Mouse (Mus musculus) thymus, postnatal 36 days (tissue): ENCODE data around the gene Ccdc12.

Experiments
- DNase-seq, 2 experiments: peaks; one replicate each; pipeline ENCODE4 v3.0.0; 2022; ENCODE audit warnings: mixed read lengths in 2 of 2

Gene Ccdc12

DNA sequence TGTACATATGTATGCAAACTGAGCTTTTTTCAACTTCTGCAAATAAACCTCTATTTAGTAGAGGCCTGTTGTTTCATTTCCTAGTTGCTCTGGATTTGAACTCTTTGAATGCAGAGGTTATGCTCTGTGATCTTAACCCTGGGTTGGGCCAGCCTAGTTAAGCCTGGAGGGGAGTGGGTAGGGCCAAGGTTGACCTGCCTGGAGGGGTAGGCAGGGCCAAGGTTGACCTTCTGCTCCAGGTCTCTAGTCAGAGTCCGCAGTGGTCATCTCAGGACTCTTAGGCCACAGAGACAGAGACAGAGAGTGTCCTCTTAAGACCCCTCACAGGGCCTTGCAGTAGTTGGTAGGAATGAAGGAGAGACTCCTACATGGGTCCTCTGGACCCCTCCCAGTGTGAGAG is 55.2 kb downstream of the Ccdc12 start:
- DNase-seq = no peak

GRCm38 (mm10) chr9:110711996-110712395 is 55.7 kb downstream of the Ccdc12 start:
- no peak for DNase-seq

DNA sequence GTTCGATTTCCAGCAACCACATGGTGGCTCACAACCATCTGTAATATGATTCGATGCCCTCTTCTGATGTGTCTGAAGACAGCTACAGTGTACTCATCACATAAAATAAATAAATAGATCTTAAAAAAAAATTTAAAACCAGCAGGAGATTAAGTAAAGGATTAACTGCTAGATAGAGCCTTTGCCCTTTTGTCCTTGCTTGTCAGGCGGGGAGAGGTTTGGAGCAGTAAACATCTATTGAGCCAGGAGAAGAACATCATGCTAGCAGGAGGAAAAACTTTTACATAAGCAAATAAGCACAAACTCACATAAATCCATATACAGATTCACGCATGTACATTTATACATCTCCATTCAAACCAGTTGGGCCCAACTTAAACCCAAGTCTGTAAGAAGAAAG is 56.2 kb downstream of the Ccdc12 start:
- DNase-seq = no peak

GRCm38 (mm10) chr9:110713389-110713788 is 57.1 kb downstream of the Ccdc12 start:
- DNase-seq = no peak

- no peak for DNase-seq
These were observed 59.1 kb downstream of the Ccdc12 start for GRCm38 (mm10) chr9:110715426-110715825.

DNA sequence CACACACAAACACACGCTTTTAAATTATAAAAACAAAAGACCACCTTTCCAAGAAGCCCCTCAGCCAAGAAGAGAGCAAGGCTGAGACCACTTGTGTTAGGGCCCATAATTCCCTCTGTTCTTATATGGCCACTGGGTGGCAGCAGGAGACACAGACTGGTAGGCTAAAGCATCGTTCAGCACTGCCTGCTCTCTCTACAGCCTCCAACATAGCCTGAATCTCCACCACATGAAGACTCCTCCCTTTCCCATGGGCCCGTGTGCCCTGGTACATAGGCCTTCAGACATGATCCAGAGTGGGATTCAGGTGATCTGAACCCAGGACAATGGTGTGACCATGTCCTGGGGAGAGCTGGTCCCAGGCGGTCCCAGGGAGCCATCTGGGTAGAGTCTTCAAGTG is 60.5 kb downstream of the Ccdc12 start:
- DNase-seq = peak; percentile 39

DNA sequence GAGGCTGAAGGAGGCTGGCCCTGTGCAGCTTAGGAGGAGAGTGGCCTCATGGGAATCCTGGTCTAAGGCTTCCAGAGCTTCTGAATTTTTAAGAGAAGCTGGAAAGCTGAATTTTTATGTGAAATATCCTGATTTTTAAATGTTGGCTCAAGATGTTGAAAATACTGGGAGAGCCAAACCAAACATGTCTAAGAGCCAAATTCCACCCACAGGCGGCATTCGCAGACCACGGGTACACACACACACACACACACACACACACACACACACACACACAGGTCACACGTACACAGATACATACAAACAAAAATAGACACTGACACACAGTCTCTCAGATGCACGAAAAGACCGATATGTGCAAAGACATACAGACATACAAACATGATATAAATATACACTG is 61.8 kb downstream of the Ccdc12 start:
- no peak for DNase-seq

GRCm38 (mm10) chr9:110718810-110719209 is 62.5 kb downstream of the Ccdc12 start:
- no peak for DNase-seq

- DNase-seq = no peak
These were observed 63.7 kb downstream of the Ccdc12 start for GRCm38 (mm10) chr9:110719977-110720376.

DNA sequence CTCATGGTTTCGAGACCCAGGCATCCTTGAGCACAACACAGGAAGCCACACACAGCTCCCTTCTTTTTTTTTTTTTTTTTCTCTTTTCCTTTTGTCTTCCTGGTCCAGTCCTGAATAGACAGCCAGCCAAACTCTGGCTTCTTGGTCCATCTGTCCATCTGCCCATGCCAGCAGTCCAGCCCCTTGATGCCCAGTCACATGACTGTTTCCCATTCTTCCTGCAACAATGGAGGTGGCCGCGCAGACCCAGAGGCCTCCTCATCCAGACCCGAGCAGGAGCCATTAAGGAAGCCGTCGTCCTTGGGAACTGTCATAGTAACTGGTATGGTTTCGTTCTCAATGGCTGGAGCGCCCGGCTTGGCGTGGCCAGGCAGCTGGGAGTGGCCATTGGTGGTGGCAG is 65.8 kb downstream of the Ccdc12 start:
- no peak for DNase-seq

DNA sequence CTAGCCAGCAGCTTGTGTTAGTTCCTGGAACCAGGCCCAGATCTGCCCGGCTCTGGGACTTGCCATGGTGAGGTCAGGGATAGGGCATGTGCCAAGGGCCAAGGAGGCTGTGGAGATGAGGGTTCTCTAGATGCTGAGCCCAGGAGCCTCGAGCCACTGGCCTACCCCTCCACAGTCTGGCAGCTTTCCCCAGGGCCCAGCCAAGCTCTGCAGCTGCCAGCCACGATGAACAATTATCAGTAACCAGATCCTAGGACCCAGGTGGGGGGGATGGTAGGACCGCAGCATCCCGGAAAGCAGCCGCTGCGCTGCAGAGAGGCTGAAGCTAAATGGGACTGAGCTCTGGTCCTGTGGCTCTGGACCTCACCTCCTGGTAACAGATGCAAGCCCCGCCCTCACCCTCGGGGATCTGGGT is 69.4 kb downstream of the Ccdc12 start:
- no peak for DNase-seq

- peak; percentile 38 to 51 for DNase-seq
These were observed 70.6 kb downstream of the Ccdc12 start for GRCm38 (mm10) chr9:110726867-110727266.

DNA sequence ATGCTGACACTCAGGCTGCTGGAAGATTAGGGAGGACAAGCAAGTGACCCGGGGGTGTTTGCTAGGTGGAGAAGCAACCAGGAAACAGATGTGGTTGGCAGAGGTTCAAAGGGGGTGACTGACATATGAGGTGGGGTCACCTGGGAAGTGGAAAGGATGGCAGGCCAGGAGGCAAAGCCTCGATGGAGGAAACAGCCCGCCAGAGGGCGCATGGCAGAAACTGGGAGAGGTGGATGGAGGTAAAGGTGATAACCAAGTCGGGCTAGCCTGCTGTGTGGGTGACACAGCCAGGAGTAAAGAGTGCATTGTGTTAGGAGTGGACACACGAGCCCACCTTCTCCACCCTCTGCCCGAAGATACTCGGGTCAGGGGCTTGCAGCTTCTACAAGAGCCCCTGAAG is 73.5 kb downstream of the Ccdc12 start:
- DNase-seq = peak; percentile 67 to 70

DNA sequence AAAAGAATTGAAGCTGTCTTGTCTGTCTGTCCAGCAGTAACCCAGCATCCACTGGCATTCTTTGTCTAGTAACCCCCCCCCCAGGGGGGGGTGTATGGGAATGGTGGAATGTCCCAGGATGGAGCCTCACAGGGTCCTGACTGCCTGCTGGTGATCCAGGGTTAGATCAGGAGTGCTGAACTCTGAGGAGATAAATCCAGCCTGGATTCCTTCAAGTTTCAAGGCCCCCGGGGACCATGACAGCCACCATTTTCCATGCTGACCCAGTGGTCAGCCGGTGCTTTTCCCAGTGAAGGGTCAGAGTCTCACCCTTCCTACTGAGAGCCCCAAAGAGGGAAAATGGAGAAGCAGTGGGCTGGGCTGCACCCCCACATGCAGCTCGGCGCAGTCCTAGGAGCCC is 75.6 kb downstream of the Ccdc12 start:
- DNase-seq = no peak

GRCm38 (mm10) chr9:110732623-110733022 is 76.3 kb downstream of the Ccdc12 start:
- DNase-seq = peak; percentile 43 to 60

DNA sequence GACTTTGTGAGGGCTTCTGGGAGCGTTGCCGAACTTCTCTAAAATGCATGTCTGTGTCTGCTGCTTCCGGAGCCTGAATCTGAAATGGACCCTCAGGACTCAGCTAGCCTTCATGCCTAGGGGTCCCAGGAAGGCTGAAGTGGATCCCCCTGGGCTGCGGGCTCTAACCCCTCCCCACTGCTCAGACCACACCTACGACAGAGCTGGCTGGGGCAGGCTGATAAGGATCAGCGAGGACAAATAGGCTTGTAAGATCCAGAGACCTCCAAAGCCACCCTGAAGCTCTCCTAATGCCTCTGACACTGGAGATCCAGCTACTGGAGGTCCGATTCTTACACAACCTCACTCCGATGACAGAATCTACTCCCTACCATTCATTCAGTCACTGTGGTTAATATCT is 76.8 kb downstream of the Ccdc12 start:
- no peak for DNase-seq

GRCm38 (mm10) chr9:110734154-110734553 is 77.9 kb downstream of the Ccdc12 start:
- DNase-seq = peak; percentile 35 to 47

DNA sequence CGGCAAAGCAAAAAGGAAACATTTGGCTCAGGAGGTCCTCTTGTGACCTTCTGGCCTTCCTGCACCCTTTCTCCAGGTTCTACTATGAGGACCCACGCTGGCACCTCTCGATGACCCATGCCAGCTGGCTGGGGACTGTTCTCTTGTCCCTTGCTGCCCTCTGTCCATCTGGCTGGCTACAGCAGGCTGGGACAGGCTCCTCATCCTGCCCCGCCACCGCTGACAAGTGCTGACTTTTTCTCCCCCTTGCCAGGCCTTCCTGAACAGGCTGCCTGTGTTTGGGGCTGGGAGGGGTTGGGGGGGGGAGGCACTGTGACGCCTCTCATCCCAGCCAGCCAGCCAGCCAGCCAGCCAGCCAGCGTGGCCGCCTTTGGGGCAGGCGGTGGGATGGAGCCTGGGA is 80.1 kb downstream of the Ccdc12 start:
- no peak for DNase-seq

DNA sequence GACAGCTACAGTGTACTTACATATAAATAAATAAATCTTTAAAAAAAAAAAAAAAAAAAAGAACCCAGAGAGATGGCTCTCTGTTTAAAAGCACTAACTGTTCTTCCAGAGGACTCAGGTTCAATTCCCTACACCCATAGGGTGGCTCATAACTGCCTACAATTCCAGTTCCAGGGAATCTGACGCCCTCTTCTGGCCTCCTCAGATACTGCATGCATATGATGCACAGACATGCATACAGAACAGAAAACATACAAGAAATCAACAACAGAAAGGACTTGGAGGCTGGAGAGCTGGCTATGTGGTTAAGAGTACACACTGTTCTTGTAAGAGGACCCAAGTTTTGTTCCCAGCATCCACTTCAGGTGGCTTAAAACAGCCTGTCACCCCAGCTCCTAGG is 81.8 kb downstream of the Ccdc12 start:
- no peak for DNase-seq

GRCm38 (mm10) chr9:110739961-110740360 is 83.7 kb downstream of the Ccdc12 start:
- no peak for DNase-seq

- DNase-seq = no peak
These were observed 85.5 kb downstream of the Ccdc12 start, which contains the start of gene Myl3 for GRCm38 (mm10) chr9:110741711-110742294. Gene Myl3 (plus strand): TSS chr9:110741861.

DNA sequence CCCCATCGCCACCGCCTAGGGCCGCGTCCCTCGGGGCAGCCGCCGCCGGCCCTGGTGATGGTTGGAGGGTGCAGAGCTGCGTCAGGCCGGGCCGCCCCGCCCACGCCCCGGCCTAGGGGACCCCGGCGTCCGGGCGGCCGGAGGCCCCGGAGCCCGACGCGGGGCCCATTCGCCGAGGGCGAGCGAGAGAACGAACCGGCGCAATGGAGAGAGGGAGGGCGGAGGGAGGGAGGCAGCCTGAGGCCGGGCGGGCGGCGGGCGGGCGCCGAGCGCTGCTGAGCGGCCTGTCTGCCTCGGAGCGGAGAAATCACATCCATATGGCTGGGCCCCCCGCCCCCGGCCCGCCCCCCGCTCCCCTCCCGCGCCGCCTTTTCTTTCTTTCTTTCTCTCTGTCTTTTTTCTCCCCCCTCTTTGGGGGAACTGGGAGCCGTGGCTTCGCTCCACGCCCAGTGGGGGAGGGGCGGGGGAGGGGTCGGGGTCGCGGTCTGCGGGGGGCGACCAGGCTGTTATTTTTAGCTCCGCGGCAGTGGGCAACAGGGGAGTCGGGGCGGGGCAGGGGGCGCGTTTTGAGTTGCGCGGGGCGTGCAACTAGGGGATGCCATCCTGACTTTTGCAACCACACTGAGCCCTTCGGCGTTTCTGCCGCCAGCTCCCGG is 86.1 kb downstream of the Ccdc12 start:
- DNase-seq = no peak

- no peak for DNase-seq
These were observed 86.7 kb downstream of the Ccdc12 start for GRCm38 (mm10) chr9:110742951-110743455.

- DNase-seq = no peak
These were observed 87.4 kb downstream of the Ccdc12 start for GRCm38 (mm10) chr9:110743456-110744323.
